Mouse (Mus musculus): Measurements from ENCODE around the gene Pabpn1l. TPM values are rescaled to one million over a fixed set of nuclear protein-coding genes. Genes with fewer than 3 reads are reported as not detected.

Gene Pabpn1l
- polyA plus RNA-seq, 1 experiment, result 0.11 TPM

DNA sequence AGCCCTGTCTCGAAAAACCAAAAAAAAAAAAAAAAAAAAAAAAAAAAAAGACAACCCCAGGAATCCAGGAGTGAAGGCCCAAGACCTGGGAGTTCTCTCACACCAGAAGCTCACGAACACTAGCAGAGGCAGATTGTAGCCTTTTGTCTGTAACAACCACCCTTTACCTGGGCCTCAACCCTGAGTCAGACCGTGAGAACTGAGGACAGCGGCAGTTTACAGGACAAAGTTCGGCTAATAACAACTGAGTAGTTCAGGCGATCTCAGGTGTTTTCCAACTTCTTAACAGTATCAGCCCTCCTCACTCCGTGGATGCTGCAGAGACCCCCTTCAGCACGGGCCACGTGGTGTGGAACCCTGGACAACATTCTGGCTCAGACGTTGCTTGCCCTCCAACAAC, 35.8 kb downstream of the Pabpn1l start:
- no peaks in the 10 kb centered on the region for H3K36me3 ChIP-seq (ENCODE audit: control insufficient read depth, insufficient read depth, low read length)
- WGBS, result 68% methylated on average over 10 of the region's 10 CpGs
- no peak for DNase-seq
- H3K27me3 ChIP-seq (replicated peaks; ENCODE audit: control insufficient read depth, insufficient read depth, low read length), result no peaks in the 10 kb centered on the region
- peaks cover 19% of the 10 kb centered on the region for H3K4me1 ChIP-seq (ENCODE audit: control insufficient read depth, insufficient read depth, low read length)
- H3K4me3 ChIP-seq (ENCODE audit: insufficient read depth, low read depth, low read length), result no peak overlapping the region
- no peak for TF ChIP-seq POLR2A (IDR thresholded peaks at IDR 0.05; ENCODE audit: low read depth, low read length)
- no peak for TF ChIP-seq CTCF (conservative IDR thresholded peaks at IDR 0.05; ENCODE audit: insufficient read depth, insufficient read length, low read depth, low read length)
- no peak overlapping the region for H3K27ac ChIP-seq (ENCODE audit: insufficient read depth, low read depth, low read length)

GRCm38 (mm10) chr8:122586171-122586570, 36.4 kb downstream of the Pabpn1l start:
- Histone ChIP-seq H3K4me1 (ENCODE audit: control insufficient read depth, insufficient read depth, low read length) (peaks cover 19% of the 10 kb centered on the region), H3K27me3 (replicated peaks; ENCODE audit: control insufficient read depth, insufficient read depth, low read length) (no peaks in the 10 kb centered on the region)

GRCm38 (mm10) chr8:122585411-122585891, 37.1 kb downstream of the Pabpn1l start:
- H3K36me3 ChIP-seq (ENCODE audit: control insufficient read depth, insufficient read depth, low read length), result no peaks in the 10 kb centered on the region
- H3K27me3 ChIP-seq (replicated peaks; ENCODE audit: control insufficient read depth, insufficient read depth, low read length), result no peaks in the 10 kb centered on the region
- H3K4me1 ChIP-seq (ENCODE audit: control insufficient read depth, insufficient read depth, low read length), result peaks cover 19% of the 10 kb centered on the region
- TF ChIP-seq CTCF (conservative IDR thresholded peaks at IDR 0.05; ENCODE audit: insufficient read depth, insufficient read length, low read depth, low read length), result no peak
- no peak for TF ChIP-seq POLR2A (IDR thresholded peaks at IDR 0.05; ENCODE audit: low read depth, low read length)
- peak; percentile 57 for DNase-seq
- H3K4me3 ChIP-seq (ENCODE audit: insufficient read depth, low read depth, low read length), result no peak overlapping the region
- WGBS, result 44% methylated on average over 14 of the region's 14 CpGs
- peak overlapping the region; percentile 58; the same call in 1 of the 2 replicates for H3K27ac ChIP-seq (ENCODE audit: insufficient read depth, low read depth, low read length)

More at GRCm38 (mm10) chr8:122586171-122586570, 36.4 kb downstream of the Pabpn1l start:
- TF ChIP-seq POLR2A (IDR thresholded peaks at IDR 0.05; ENCODE audit: low read depth, low read length), result no peak
- no peak for TF ChIP-seq CTCF (conservative IDR thresholded peaks at IDR 0.05; ENCODE audit: insufficient read depth, insufficient read length, low read depth, low read length)
- Histone ChIP-seq H3K36me3 (ENCODE audit: control insufficient read depth, insufficient read depth, low read length) (no peaks in the 10 kb centered on the region), H3K4me3 (ENCODE audit: insufficient read depth, low read depth, low read length) (no peak overlapping the region), H3K27ac (ENCODE audit: insufficient read depth, low read depth, low read length) (no peak overlapping the region)
- DNase-seq, result peak; percentile 42
- WGBS, result 57% methylated on average over 7 of the region's 7 CpGs

DNA sequence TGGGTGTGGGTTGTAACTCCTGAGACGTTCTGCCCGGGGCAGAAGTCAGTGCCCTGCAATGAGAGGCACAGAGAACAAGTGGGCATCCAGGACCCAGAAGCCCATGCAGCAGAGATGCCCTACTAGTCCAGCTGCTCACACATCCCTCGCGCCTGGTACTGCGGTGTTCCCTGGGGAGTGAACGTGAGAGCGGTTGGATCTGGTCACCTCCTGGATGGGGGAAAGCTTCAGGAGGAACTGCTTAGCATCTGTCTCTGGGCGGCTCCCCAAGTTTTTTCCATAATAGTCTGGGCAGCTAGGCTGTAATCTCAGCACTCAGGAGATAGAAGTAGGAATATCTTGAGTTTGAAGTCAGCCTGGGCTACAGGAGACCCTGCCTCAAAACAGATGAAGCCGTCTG, 37.6 kb downstream of the Pabpn1l start:
- TF ChIP-seq POLR2A (IDR thresholded peaks at IDR 0.05; ENCODE audit: low read depth, low read length), result no peak
- no peak for TF ChIP-seq CTCF (conservative IDR thresholded peaks at IDR 0.05; ENCODE audit: insufficient read depth, insufficient read length, low read depth, low read length)
- Histone ChIP-seq H3K27me3 (replicated peaks; ENCODE audit: control insufficient read depth, insufficient read depth, low read length) (no peaks in the 10 kb centered on the region), H3K27ac (ENCODE audit: insufficient read depth, low read depth, low read length) (no peak overlapping the region), H3K4me3 (ENCODE audit: insufficient read depth, low read depth, low read length) (no peak overlapping the region), H3K4me1 (ENCODE audit: control insufficient read depth, insufficient read depth, low read length) (peaks cover 19% of the 10 kb centered on the region), H3K36me3 (ENCODE audit: control insufficient read depth, insufficient read depth, low read length) (no peaks in the 10 kb centered on the region)
- WGBS, result 91% methylated on average over 9 of the region's 9 CpGs
- DNase-seq, result no peak

- H3K27me3 ChIP-seq (replicated peaks; ENCODE audit: control insufficient read depth, insufficient read depth, low read length), result no peaks in the 10 kb centered on the region
- TF ChIP-seq POLR2A (IDR thresholded peaks at IDR 0.05; ENCODE audit: low read depth, low read length) (no peak), CTCF (conservative IDR thresholded peaks at IDR 0.05; ENCODE audit: insufficient read depth, insufficient read length, low read depth, low read length) (no peak)
- WGBS, result 79% methylated on average over 15 of the region's 15 CpGs
- H3K4me1 ChIP-seq (ENCODE audit: control insufficient read depth, insufficient read depth, low read length), result peaks cover 10% of the 10 kb centered on the region
- H3K36me3 ChIP-seq (ENCODE audit: control insufficient read depth, insufficient read depth, low read length), result no peaks in the 10 kb centered on the region
- no peak overlapping the region for H3K27ac ChIP-seq (ENCODE audit: insufficient read depth, low read depth, low read length)
- no peak for DNase-seq
- H3K4me3 ChIP-seq (ENCODE audit: insufficient read depth, low read depth, low read length), result no peak overlapping the region
These were observed 41.6 kb downstream of the Pabpn1l start for GRCm38 (mm10) chr8:122580926-122581325.

DNA sequence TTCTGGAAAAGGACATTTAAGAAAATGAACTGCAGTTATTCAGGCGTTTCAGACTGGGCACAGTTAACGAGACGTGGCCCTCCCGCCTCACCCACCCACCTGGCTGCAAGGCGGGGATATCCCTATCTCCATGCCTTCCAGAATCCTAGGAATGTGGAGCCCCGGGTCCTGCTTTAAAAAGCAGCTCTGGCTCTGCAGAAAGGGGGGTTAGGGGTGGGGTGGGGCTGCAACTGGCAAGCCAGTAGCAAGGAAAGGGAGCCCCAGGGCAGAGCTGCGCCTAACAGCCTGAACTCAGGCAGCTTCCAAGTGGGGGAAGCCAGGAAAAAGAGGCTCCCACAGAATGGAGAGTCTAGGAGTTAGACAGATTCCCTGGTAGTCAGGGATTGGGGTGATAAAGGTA, 43.3 kb downstream of the Pabpn1l start:
- H3K27ac ChIP-seq (ENCODE audit: insufficient read depth, low read depth, low read length), result no peak overlapping the region
- H3K27me3 ChIP-seq (replicated peaks; ENCODE audit: control insufficient read depth, insufficient read depth, low read length), result no peaks in the 10 kb centered on the region

DNA sequence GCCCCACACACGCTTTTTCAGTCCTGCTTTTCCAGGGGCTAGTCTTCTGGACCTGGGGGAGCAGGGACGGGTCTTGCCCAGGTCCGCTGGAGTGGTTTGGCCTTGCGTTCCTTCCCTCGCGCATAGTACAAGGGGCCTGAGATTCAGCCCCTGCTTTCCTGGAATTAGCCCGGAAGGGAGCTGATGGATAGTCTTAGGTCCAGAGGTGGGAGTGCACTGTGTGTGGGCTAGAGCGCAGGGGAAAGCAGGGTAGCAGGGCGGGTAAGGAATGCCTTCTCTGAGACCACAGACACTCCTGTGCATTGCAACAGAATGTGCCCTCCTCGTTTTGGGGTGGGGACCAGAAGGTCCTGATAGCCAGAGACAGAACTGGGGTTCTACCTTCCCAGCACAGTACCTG, 45.4 kb downstream of the Pabpn1l start:
- H3K36me3 ChIP-seq (ENCODE audit: control insufficient read depth, insufficient read depth, low read length), result no peaks in the 10 kb centered on the region
- DNase-seq, result no peak
- no peak overlapping the region for H3K27ac ChIP-seq (ENCODE audit: insufficient read depth, low read depth, low read length)
- TF ChIP-seq POLR2A (IDR thresholded peaks at IDR 0.05; ENCODE audit: low read depth, low read length), result no peak
- no peak for TF ChIP-seq CTCF (conservative IDR thresholded peaks at IDR 0.05; ENCODE audit: insufficient read depth, insufficient read length, low read depth, low read length)
- H3K4me3 ChIP-seq (ENCODE audit: insufficient read depth, low read depth, low read length), result no peak overlapping the region; the same call in 1 of the 2 replicates
- H3K27me3 ChIP-seq (replicated peaks; ENCODE audit: control insufficient read depth, insufficient read depth, low read length), result no peaks in the 10 kb centered on the region
- WGBS, result 45% methylated on average over 10 of the region's 10 CpGs
- H3K4me1 ChIP-seq (ENCODE audit: control insufficient read depth, insufficient read depth, low read length), result peaks cover 19% of the 10 kb centered on the region

More for the DNA sequence above, 43.3 kb downstream of the Pabpn1l start:
- DNase-seq, result peak; percentile 32
- no peak overlapping the region for H3K4me3 ChIP-seq (ENCODE audit: insufficient read depth, low read depth, low read length)
- TF ChIP-seq POLR2A (IDR thresholded peaks at IDR 0.05; ENCODE audit: low read depth, low read length), result no peak
- no peak for TF ChIP-seq CTCF (conservative IDR thresholded peaks at IDR 0.05; ENCODE audit: insufficient read depth, insufficient read length, low read depth, low read length)
- 55% methylated on average over 7 of the region's 7 CpGs for WGBS
- no peaks in the 10 kb centered on the region for H3K36me3 ChIP-seq (ENCODE audit: control insufficient read depth, insufficient read depth, low read length)
- H3K4me1 ChIP-seq (ENCODE audit: control insufficient read depth, insufficient read depth, low read length), result peaks cover 19% of the 10 kb centered on the region

All from kidney, adult 2 months (tissue).